Mouse (Mus musculus) layer of hippocampus, adult 8-10 months (tissue): ENCODE results near the gene Epb41l3. TPM values are rescaled to one million over a fixed set of nuclear protein-coding genes. Genes with fewer than 3 reads are reported as not detected.

Source experiments
- total RNA-seq, 4 experiments: library from RNA; stranded (reverse); gene quantifications; 2 replicates each; pipeline ENCODE4 v1.2.4; 2022

The Epb41l3 gene
- total RNA-seq, 4 experiments from 2014 or later: 136 to 161 (median 142) TPM

Other genes with a start within 250 kb of the Epb41l3 start
- gene Tmem200c, start 249.1 kb upstream of the Epb41l3 start, total RNA-seq: 10 to 100 TPM in 1 of 4 experiments, 1 to 10 TPM in 3; 7.7 to 10.4 (median 8.8) TPM